ENCODE assay signal across 9 mouse cellular contexts in genomic region chr15:102366733-102367344, GRCm38 (mm10). TPM values are rescaled to one million over a fixed set of nuclear protein-coding genes. Genes with fewer than 3 reads are reported as not detected.
DNase-seq lines count a peak whose midpoint lies in the region; ATAC-seq and TF ChIP-seq lines count a peak whose summit lies in the region.
"Had no signal": no experiment of that assay in that cellular context is flagged by ENCODE, and none has a peak within 500 bp of the region (broad histone marks: within the 10 kb centered on the region; RNA-seq: fewer than 3 reads in every experiment).

Gene Sp7 (minus strand): TSS chr15:102367182.

- H3K4me3 ChIP-seq in lung, embryonic 15.5 days = peak within 1 kb of the TSS; percentile 14
- no peak within 1 kb of the TSS for H3K4me3 ChIP-seq in lung, adult 2 months (replicated peaks; ENCODE audit: extremely low read depth, low read depth, low read length)
- H3K4me3 ChIP-seq in forebrain, embryonic 12.5 days (replicated peaks) = peak within 1 kb of the TSS; percentile 28
- H3K4me3 ChIP-seq in limb, embryonic 15.5 days = peak within 1 kb of the TSS; percentile 29
- H3K4me3 ChIP-seq in stomach, embryonic 14.5 days (ENCODE audit: low read depth, low read length) = peak within 1 kb of the TSS; percentile 22; the same call in 1 of the 2 replicates

- no peak for TF ChIP-seq CTCF in lung, adult 2 months (IDR thresholded peaks at IDR 0.05; ENCODE audit: insufficient read depth, low read length)

- H3K4me1 ChIP-seq in lung, embryonic 15.5 days = peaks cover 25% of the 10 kb centered on the region
- H3K4me1 ChIP-seq in lung, adult 2 months (ENCODE audit: control insufficient read depth, insufficient read depth, low read length) = no peaks in the 10 kb centered on the region
- H3K4me1 ChIP-seq in forebrain, embryonic 12.5 days = peaks cover 30% of the 10 kb centered on the region
- peaks cover 35% of the 10 kb centered on the region for H3K4me1 ChIP-seq in limb, embryonic 15.5 days
- H3K4me1 ChIP-seq in stomach, embryonic 14.5 days (ENCODE audit: control insufficient read depth, insufficient read depth, low read length) = peaks cover 30% of the 10 kb centered on the region

- TF ChIP-seq POLR2A in lung, adult 2 months (IDR thresholded peaks at IDR 0.05; ENCODE audit: borderline replicate concordance, extremely low read depth, low read depth, low read length) = no peak

- no peaks in the 10 kb centered on the region for H3K36me3 ChIP-seq in lung, embryonic 15.5 days
- no peaks in the 10 kb centered on the region for H3K36me3 ChIP-seq in forebrain, embryonic 12.5 days (replicated peaks)
- no peaks in the 10 kb centered on the region for H3K36me3 ChIP-seq in limb, embryonic 15.5 days
- H3K36me3 ChIP-seq in stomach, embryonic 14.5 days (ENCODE audit: control insufficient read depth, insufficient read depth, low read length) = no peaks in the 10 kb centered on the region

- no peak for DNase-seq in lung, adult 2 months
- no peak for DNase-seq in right cerebral cortex, adult 2 months (ENCODE audit: low spot score in 2 of 2)
- no peak for DNase-seq in adrenal gland, postnatal 4 days (ENCODE audit: low spot score in 2 of 2)
- no peak for DNase-seq in adrenal gland, postnatal 10 days
- DNase-seq: lung, postnatal 14 days had no signal

- H3K27me3 ChIP-seq in lung, embryonic 15.5 days = peaks cover 22% of the 10 kb centered on the region
- peaks cover 83% of the 10 kb centered on the region for H3K27me3 ChIP-seq in forebrain, embryonic 12.5 days
- H3K27me3 ChIP-seq in limb, embryonic 15.5 days = peaks cover 10% of the 10 kb centered on the region
- H3K27me3 ChIP-seq in stomach, embryonic 14.5 days (ENCODE audit: control insufficient read depth, insufficient read depth, low read length) = no peaks in the 10 kb centered on the region

- peak within 1 kb of the TSS; percentile 29 for H3K9ac ChIP-seq in lung, embryonic 15.5 days
- H3K9ac ChIP-seq in forebrain, embryonic 12.5 days = peak within 1 kb of the TSS; percentile 44
- peak within 1 kb of the TSS; percentile 20; the same call in 1 of the 2 replicates for H3K9ac ChIP-seq in limb, embryonic 15.5 days
- H3K9ac ChIP-seq in stomach, embryonic 14.5 days (replicated peaks; ENCODE audit: low read depth, low read length) = 0 out of 2 replicates have a peak within 1 kb of the TSS, but pooled peaks have one; percentile 14

- H3K4me2 ChIP-seq in lung, embryonic 15.5 days = peak within 1 kb of the TSS; percentile 52
- H3K4me2 ChIP-seq in forebrain, embryonic 12.5 days = peak within 1 kb of the TSS; percentile 53
- peak within 1 kb of the TSS; percentile 47 for H3K4me2 ChIP-seq in limb, embryonic 15.5 days
- H3K4me2 ChIP-seq in stomach, embryonic 14.5 days (replicated peaks; ENCODE audit: low read depth, low read length) = peak within 1 kb of the TSS; percentile 46

- 7% methylated on average over 15 of the region's 15 CpGs for WGBS in lung, embryonic 15.5 days
- WGBS in lung, adult 2 months = 7% methylated on average over 15 of the region's 15 CpGs
- WGBS in forebrain, embryonic 12.5 days = 8% methylated on average over 15 of the region's 15 CpGs
- WGBS in limb, embryonic 15.5 days = 7% methylated on average over 15 of the region's 15 CpGs
- WGBS in stomach, embryonic 14.5 days = 9% methylated on average over 15 of the region's 15 CpGs

- H3K9me3 ChIP-seq in lung, embryonic 15.5 days = no peaks in the 10 kb centered on the region
- H3K9me3 ChIP-seq in forebrain, embryonic 12.5 days = no peaks in the 10 kb centered on the region
- no peaks in the 10 kb centered on the region for H3K9me3 ChIP-seq in limb, embryonic 15.5 days
- H3K9me3 ChIP-seq in stomach, embryonic 14.5 days (ENCODE audit: control insufficient read depth, low read depth, low read length) = no peaks in the 10 kb centered on the region

- H3K27ac ChIP-seq in lung, embryonic 15.5 days = no peak within 1 kb of the TSS
- H3K27ac ChIP-seq in forebrain, embryonic 12.5 days = 0 out of 2 replicates have a peak within 1 kb of the TSS, but pooled peaks have one; percentile 19
- H3K27ac ChIP-seq in limb, embryonic 15.5 days = 0 out of 2 replicates have a peak within 1 kb of the TSS, but pooled peaks have one; percentile 40
- no peak within 1 kb of the TSS for H3K27ac ChIP-seq in stomach, embryonic 14.5 days (ENCODE audit: low read length)

- ATAC-seq in lung, embryonic 15.5 days (ENCODE audit: borderline replicate concordance, extremely low read depth, low FRiP score, low TSS enrichment) = no peak
- no peak for ATAC-seq in forebrain, embryonic 12.5 days (ENCODE audit: low FRiP score)
- ATAC-seq in limb, embryonic 15.5 days (ENCODE audit: insufficient number of reproducible peaks, low FRiP score, low TSS enrichment, low read depth) = no peak
- no peak for ATAC-seq in stomach, embryonic 14.5 days (ENCODE audit: insufficient number of reproducible peaks, insufficient read depth, low FRiP score, low read depth)

RNA-seq across cellular contexts. Expression of gene Sp7, which starts in this region (rescaled TPM):
- polyA plus RNA-seq in lung, embryonic 15.5 days (2015; fragmentation: Nextera tagmentation; extraction: Ambion mirVana) = 0.48 and 0.55 TPM in 2 replicates
- polyA plus RNA-seq in lung, adult 2 months (2012; rRNA removed) = 0.05 TPM in 1 of 2 replicates, not detected in the other
- polyA plus RNA-seq in forebrain, embryonic 12.5 days (2016; fragmentation: Nextera tagmentation; extraction: Ambion mirVana) = 0.32 and 0.46 TPM in 2 replicates
- polyA plus RNA-seq in limb, embryonic 15.5 days (2015; fragmentation: Nextera tagmentation; extraction: Ambion mirVana) = 12.6 and 18.1 TPM in 2 replicates
- polyA plus RNA-seq in stomach, embryonic 14.5 days (2014; fragmentation: Nextera tagmentation; extraction: Ambion mirVana) = 2.0 and 2.5 TPM in 2 replicates
- under 1 TPM; 0.31 to 0.48 TPM for total RNA-seq in adrenal gland, postnatal 4 days (2021)
- 1 to 10 TPM in 1 of 2 experiments, under 1 TPM in 1; 0.15 to 2.3 TPM for total RNA-seq in adrenal gland, postnatal 10 days (2021)

Comparison
In these comparisons a context has a peak if more than half of its experiments do, and no peak if none do; other contexts are left out.
1. H3K27ac ChIP-seq: peak in forebrain, embryonic 12.5 days (single experiment) and limb, embryonic 15.5 days (single experiment); none in lung, embryonic 15.5 days (single experiment) and stomach, embryonic 14.5 days (single experiment).
2. Peak in every context shown above with its lines, with median percentiles within 50 percentile points of each other: H3K4me2 ChIP-seq and H3K9ac ChIP-seq.